Mouse (Mus musculus): ENCODE data around the gene Ncbp1.

DNA sequence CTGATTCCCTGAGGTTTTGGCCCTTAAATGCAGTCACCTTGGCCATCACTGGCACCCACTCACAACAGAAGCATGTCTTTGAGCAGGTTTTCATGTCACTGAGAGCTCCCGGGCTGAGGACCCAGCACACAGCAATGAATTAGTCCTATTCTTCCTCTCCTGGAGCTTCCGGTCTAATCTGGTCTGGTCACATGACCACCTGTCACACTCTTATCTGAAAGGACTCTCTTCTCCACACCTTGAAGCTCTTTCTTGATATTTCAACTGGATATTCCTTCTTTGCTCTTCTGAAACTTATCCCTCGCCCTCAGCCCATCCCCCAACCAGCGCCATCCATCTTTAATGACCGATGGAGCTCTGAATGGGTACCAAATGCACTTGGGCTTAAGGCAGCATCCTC is 59.7 kb downstream of the Ncbp1 start:
- TF ChIP-seq EP300 (IDR thresholded peaks at IDR 0.05; ENCODE audit: low read depth) = no peak
- no peak for TF ChIP-seq CTCF (IDR thresholded peaks at IDR 0.05; ENCODE audit: low read depth)

Data from heart, postnatal 0 days (tissue).